Mouse (Mus musculus) stomach, embryonic 16.5 days (tissue): Measurements from ENCODE around the gene Vav3. TPM values are rescaled to one million over a fixed set of nuclear protein-coding genes. Genes with fewer than 3 reads are reported as not detected.

Experiments used
- ATAC-seq: fragments of 200-750 bp; cut with Nextera tagmentation; 2 replicates; pipeline ENCODE4 v1.8.0; 2017; ENCODE audit warnings: moderate number of reproducible peaks, moderate TSS enrichment; ENCODE audit not compliant: insufficient read depth, low FRiP score
- H3K27ac ChIP-seq: fragments of 300-500 bp; sonication (generic); 2 replicates; pipeline ENCODE4 v1.5.1; 2014; ENCODE audit warnings: low read length
- H3K27me3 ChIP-seq: fragments of 300-500 bp; sonication (generic); 2 replicates; pipeline ENCODE4 v1.6.1; 2014; ENCODE audit warnings: low read length, control low read depth, mixed read lengths; ENCODE audit not compliant: control insufficient read depth, insufficient read depth
- H3K36me3 ChIP-seq: fragments of 300-500 bp; sonication (generic); 2 replicates; pipeline ENCODE4 v1.6.1; 2014; ENCODE audit warnings: low read length; ENCODE audit not compliant: control insufficient read depth, insufficient read depth
- H3K4me1 ChIP-seq: fragments of 300-500 bp; sonication (generic); 2 replicates; pipeline ENCODE4 v1.6.1; 2014; ENCODE audit warnings: low read length, control low read depth, mixed read lengths; ENCODE audit not compliant: control insufficient read depth, insufficient read depth
- H3K4me2 ChIP-seq: fragments of 300-500 bp; sonication (generic); 2 replicates; pipeline ENCODE4 v1.6.1; 2014; ENCODE audit warnings: low read depth, low read length, mixed read lengths
- H3K4me3 ChIP-seq: fragments of 300-500 bp; sonication (generic); replicated peaks from 2 replicates; pipeline ENCODE4 v1.5.1; 2014; ENCODE audit warnings: mild to moderate bottlenecking, low read length
- H3K9ac ChIP-seq: fragments of 300-500 bp; sonication (generic); 2 replicates; pipeline ENCODE4 v1.6.1; 2014; ENCODE audit warnings: low read length
- H3K9me3 ChIP-seq: fragments of 300-500 bp; sonication (generic); replicated peaks from 2 replicates; pipeline ENCODE4 v1.6.1; 2016; ENCODE audit warnings: low read length, control low read depth; ENCODE audit not compliant: control insufficient read depth
- WGBS: fragments of 180-500 bp; shearing (Covaris S2); extraction: QIAGEN DNeasy Blood & Tissue Kit; methylation state at CpG from one replicate; pipeline ENCODE4 v1.1.7; 2014; 5-methylcytosine and 5-hydroxymethylcytosine counted together
- polyA plus RNA-seq: library from polyadenylated mRNA; unstranded; fragments of >200 nt; fragmentation: Nextera tagmentation; extraction: Ambion mirVana; gene quantifications from 2 replicates; pipeline ENCODE4 v1.2.1, GENCODE M21; 2015

The Vav3 gene
- polyA plus RNA-seq, 1 experiment from 2014 or later, result 20.5 TPM

GRCm38 (mm10) chr3:109363522-109363921 lies 23.1 kb downstream of the Vav3 start:
- Histone ChIP-seq H3K4me2 (no peak overlapping the region), H3K4me3 (no peak overlapping the region), H3K9me3 (no peaks in the 10 kb centered on the region), H3K4me1 (peaks cover 5% of the 10 kb centered on the region; the same call in 1 of the 2 replicates), H3K27me3 (no peaks in the 10 kb centered on the region), H3K27ac (no peak overlapping the region), H3K36me3 (no peaks in the 10 kb centered on the region), H3K9ac (no peak overlapping the region)
- 51% methylated on average over 5 of the region's 5 CpGs for WGBS
- no peak for ATAC-seq

- WGBS, result 84% methylated on average over 2 of the region's 2 CpGs
Measured at GRCm38 (mm10) chr3:109365875-109366274, 25.4 kb downstream of the Vav3 start.

GRCm38 (mm10) chr3:109366411-109366851 lies 26.0 kb downstream of the Vav3 start:
- Histone ChIP-seq H3K4me2 (no peak overlapping the region), H3K4me1 (0 out of 2 replicates have a peak, but pooled peaks cover 5% of the 10 kb centered on the region), H3K36me3 (no peaks in the 10 kb centered on the region), H3K9me3 (no peaks in the 10 kb centered on the region), H3K9ac (no peak overlapping the region), H3K27ac (no peak overlapping the region), H3K4me3 (no peak overlapping the region), H3K27me3 (no peaks in the 10 kb centered on the region)
- no peak for ATAC-seq
- 47% methylated on average over 7 of the region's 7 CpGs for WGBS

More at GRCm38 (mm10) chr3:109365875-109366274, 25.4 kb downstream of the Vav3 start:
- Histone ChIP-seq H3K27me3 (no peaks in the 10 kb centered on the region), H3K27ac (no peak overlapping the region), H3K36me3 (no peaks in the 10 kb centered on the region), H3K4me1 (0 out of 2 replicates have a peak, but pooled peaks cover 5% of the 10 kb centered on the region), H3K4me2 (no peak overlapping the region), H3K9me3 (no peaks in the 10 kb centered on the region), H3K9ac (no peak overlapping the region), H3K4me3 (no peak overlapping the region)
- ATAC-seq, result no peak

GRCm38 (mm10) chr3:109368383-109369289 lies 28.2 kb downstream of the Vav3 start:
- Histone ChIP-seq H3K4me3 (no peak overlapping the region), H3K9me3 (no peaks in the 10 kb centered on the region), H3K27me3 (no peaks in the 10 kb centered on the region), H3K9ac (no peak overlapping the region), H3K27ac (peak overlapping the region; percentile 48), H3K36me3 (no peaks in the 10 kb centered on the region), H3K4me1 (0 out of 2 replicates have a peak, but pooled peaks cover 5% of the 10 kb centered on the region), H3K4me2 (no peak overlapping the region)
- ATAC-seq, result 0 out of 2 replicates have a peak, but pooled peaks have one; percentile 56
- WGBS, result 64% methylated on average over 9 of the region's 9 CpGs

GRCm38 (mm10) chr3:109371576-109371975 lies 31.1 kb downstream of the Vav3 start:
- H3K9ac ChIP-seq, result no peak overlapping the region
- 0% methylated on average over 1 of the region's 1 CpGs for WGBS
- H3K4me1 ChIP-seq, result 0 out of 2 replicates have a peak, but pooled peaks cover under 1% of the 10 kb centered on the region
- no peak for ATAC-seq
- no peak overlapping the region for H3K27ac ChIP-seq
- no peaks in the 10 kb centered on the region for H3K36me3 ChIP-seq
- no peak overlapping the region for H3K4me2 ChIP-seq
- no peak overlapping the region for H3K4me3 ChIP-seq
- no peaks in the 10 kb centered on the region for H3K27me3 ChIP-seq
- no peaks in the 10 kb centered on the region for H3K9me3 ChIP-seq

- Histone ChIP-seq H3K9ac (no peak overlapping the region), H3K36me3 (no peaks in the 10 kb centered on the region), H3K9me3 (no peaks in the 10 kb centered on the region), H3K4me3 (no peak overlapping the region), H3K4me2 (no peak overlapping the region), H3K4me1 (no peaks in the 10 kb centered on the region), H3K27ac (no peak overlapping the region), H3K27me3 (no peaks in the 10 kb centered on the region)
- no peak for ATAC-seq
- WGBS, result 79% methylated on average over 4 of the region's 4 CpGs
Measured at GRCm38 (mm10) chr3:109372678-109373077, 32.2 kb downstream of the Vav3 start.

GRCm38 (mm10) chr3:109378278-109378677 lies 37.8 kb downstream of the Vav3 start:
- Histone ChIP-seq H3K9ac (no peak overlapping the region), H3K4me3 (no peak overlapping the region)
- WGBS, result 78% methylated on average over 4 of the region's 4 CpGs

GRCm38 (mm10) chr3:109378684-109379083 lies 38.2 kb downstream of the Vav3 start:
- Histone ChIP-seq H3K4me2 (no peak overlapping the region), H3K4me1 (no peaks in the 10 kb centered on the region), H3K9ac (no peak overlapping the region), H3K36me3 (no peaks in the 10 kb centered on the region), H3K9me3 (no peaks in the 10 kb centered on the region), H3K4me3 (no peak overlapping the region), H3K27ac (no peak overlapping the region), H3K27me3 (no peaks in the 10 kb centered on the region)
- no peak for ATAC-seq
- 75% methylated on average over 6 of the region's 6 CpGs for WGBS

More at GRCm38 (mm10) chr3:109378278-109378677, 37.8 kb downstream of the Vav3 start:
- Histone ChIP-seq H3K4me2 (no peak overlapping the region), H3K36me3 (no peaks in the 10 kb centered on the region), H3K27me3 (no peaks in the 10 kb centered on the region), H3K4me1 (no peaks in the 10 kb centered on the region), H3K27ac (no peak overlapping the region), H3K9me3 (no peaks in the 10 kb centered on the region)
- no peak for ATAC-seq

- H3K4me1 ChIP-seq, result no peaks in the 10 kb centered on the region
- H3K9me3 ChIP-seq, result no peaks in the 10 kb centered on the region
- H3K27ac ChIP-seq, result no peak overlapping the region
- H3K27me3 ChIP-seq, result no peaks in the 10 kb centered on the region
- no peak overlapping the region for H3K9ac ChIP-seq
- no peak overlapping the region for H3K4me2 ChIP-seq
- ATAC-seq, result no peak
- H3K4me3 ChIP-seq, result no peak overlapping the region
- H3K36me3 ChIP-seq, result no peaks in the 10 kb centered on the region
- 77% methylated on average over 10 of the region's 10 CpGs for WGBS
Measured at GRCm38 (mm10) chr3:109388730-109389129, 48.3 kb downstream of the Vav3 start.
